Mouse (Mus musculus): Measurements from ENCODE around the gene Rapgefl1. TPM values are rescaled to one million over a fixed set of nuclear protein-coding genes. Genes with fewer than 3 reads are reported as not detected.

Rapgefl1 gene
- polyA plus RNA-seq, 1 experiment: 3.5 TPM

DNA sequence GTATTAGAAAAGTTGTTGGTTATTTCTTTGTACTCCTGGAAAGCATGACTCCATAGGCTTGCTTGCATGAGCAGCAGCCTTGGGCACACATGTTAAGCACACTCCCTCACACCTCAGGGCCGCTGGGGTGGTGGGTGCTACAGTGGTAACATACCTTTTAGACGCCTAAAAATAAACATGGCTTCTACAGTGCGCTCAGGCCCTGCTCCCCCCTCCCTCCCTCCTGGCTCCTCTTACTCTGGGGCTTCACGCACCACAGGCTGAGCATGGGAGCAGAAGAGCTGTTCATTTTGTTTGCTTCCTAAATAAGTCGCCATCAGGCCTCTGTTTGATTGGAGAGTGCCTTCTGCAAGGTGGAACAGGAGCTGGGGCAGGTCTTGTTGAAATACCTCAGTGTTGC, 39.3 kb upstream of the Rapgefl1 start:
- Histone ChIP-seq H3K36me3 (ENCODE audit: control insufficient read depth, insufficient read depth) (peaks cover 18% of the 10 kb centered on the region), H3K4me2 (ENCODE audit: low read depth) (peak overlapping the region; percentile 95), H3ac (ENCODE audit: control insufficient read depth, insufficient read length) (peak overlapping the region; percentile 71), H3K27me3 (ENCODE audit: control insufficient read depth, insufficient read depth, insufficient read length) (no peaks in the 10 kb centered on the region), H3K79me2 (ENCODE audit: control insufficient read depth, insufficient read depth) (peaks cover 54% of the 10 kb centered on the region), H3K4me3 (peak overlapping the region; percentile 89)
- TF ChIP-seq CEBPB (IDR thresholded peaks at IDR 0.05; ENCODE audit: insufficient read depth, poor library complexity, severe bottlenecking) (no peak), REST (IDR thresholded peaks at IDR 0.05; ENCODE audit: insufficient read depth, insufficient read length) (no peak), MYOD1 (IDR thresholded peaks at IDR 0.05; ENCODE audit: control insufficient read depth in 1 of 3, insufficient read length in 2 of 3, low read depth in 2 of 3) (no peak), POLR2A (IDR thresholded peaks at IDR 0.05; ENCODE audit: insufficient read length, low read depth) (no peak), MAX (IDR thresholded peaks at IDR 0.05; ENCODE audit: low read depth) (no peak), E2F4 (IDR thresholded peaks at IDR 0.05; ENCODE audit: insufficient read depth) (no peak)

DNA sequence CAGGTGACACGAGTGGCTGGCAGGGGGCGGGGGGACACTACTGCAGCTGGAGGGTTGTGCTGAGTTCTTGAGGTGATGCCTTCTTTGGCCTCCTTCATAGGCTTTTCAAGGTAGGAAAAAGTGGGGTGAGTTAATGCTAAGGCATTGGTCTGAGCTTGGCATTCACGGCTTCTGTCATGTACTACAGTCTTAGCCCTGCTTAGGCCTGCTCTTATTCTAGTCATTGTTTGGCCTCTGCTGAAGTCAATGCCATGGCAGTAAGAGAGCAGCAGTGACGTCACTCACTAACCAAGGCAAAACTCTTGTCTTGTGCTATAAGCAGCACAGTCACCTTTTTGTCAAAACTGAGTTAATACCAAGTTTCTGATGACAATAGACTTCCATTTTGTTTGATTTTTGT, 38.7 kb upstream of the Rapgefl1 start:
- H3K4me3 ChIP-seq: peak overlapping the region; percentile 89
- H3K79me2 ChIP-seq (ENCODE audit: control insufficient read depth, insufficient read depth): peaks cover 54% of the 10 kb centered on the region
- no peaks in the 10 kb centered on the region for H3K27me3 ChIP-seq (ENCODE audit: control insufficient read depth, insufficient read depth, insufficient read length)
- H3ac ChIP-seq (ENCODE audit: control insufficient read depth, insufficient read length): no peak overlapping the region
- no peak for TF ChIP-seq SRF (IDR thresholded peaks at IDR 0.05; ENCODE audit: control insufficient read depth, insufficient read length, low read depth)
- no peak for TF ChIP-seq POLR2A (IDR thresholded peaks at IDR 0.05; ENCODE audit: insufficient read length, low read depth)
- TF ChIP-seq MAX (IDR thresholded peaks at IDR 0.05; ENCODE audit: low read depth): no peak
- TF ChIP-seq POLR2AphosphoS2 (IDR thresholded peaks at IDR 0.05; ENCODE audit: insufficient read length, low read depth): no peak
- TF ChIP-seq REST (IDR thresholded peaks at IDR 0.05; ENCODE audit: insufficient read depth, insufficient read length): no peak
- TF ChIP-seq CEBPB (IDR thresholded peaks at IDR 0.05; ENCODE audit: insufficient read depth, poor library complexity, severe bottlenecking): no peak
- no peak for TF ChIP-seq TCF12 (IDR thresholded peaks at IDR 0.05; ENCODE audit: insufficient read depth, poor library complexity, severe bottlenecking)
- no peak for TF ChIP-seq USF1 (IDR thresholded peaks at IDR 0.05; ENCODE audit: low read depth)
- no peak for TF ChIP-seq MYOG (IDR thresholded peaks at IDR 0.05; ENCODE audit: control insufficient read depth in 1 of 3, insufficient read depth in 1 of 3, insufficient read length in 2 of 3, low read depth in 2 of 3)
- no peak for TF ChIP-seq MYOD1 (IDR thresholded peaks at IDR 0.05; ENCODE audit: control insufficient read depth in 1 of 3, insufficient read length in 2 of 3, low read depth in 2 of 3)
- peaks cover 18% of the 10 kb centered on the region for H3K36me3 ChIP-seq (ENCODE audit: control insufficient read depth, insufficient read depth)
- peak overlapping the region; percentile 95 for H3K4me2 ChIP-seq (ENCODE audit: low read depth)

DNA sequence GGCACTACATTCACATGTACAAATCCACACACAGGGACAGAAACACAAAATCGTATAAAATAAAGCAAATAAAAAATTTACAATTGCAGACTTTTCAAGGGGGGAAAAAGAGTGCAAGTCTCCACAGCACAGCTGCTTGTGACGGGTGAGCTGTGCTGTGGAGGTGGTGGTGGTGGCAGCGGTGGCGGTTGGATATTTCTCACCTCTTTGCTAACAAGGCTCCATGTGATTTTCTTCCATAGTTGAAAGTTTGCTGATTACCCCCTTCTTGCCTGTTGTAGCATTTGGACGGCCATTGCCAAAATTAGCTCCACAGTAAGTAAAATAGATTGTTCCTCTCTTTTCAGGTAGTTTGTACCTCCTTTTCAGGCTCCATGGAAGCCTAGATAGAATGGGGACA, 32.0 kb upstream of the Rapgefl1 start, which contains the start of gene Casc3:
Casc3 (plus strand) TSS at position 301 of the 400 bp plus-strand sequence.
- no peak within 1 kb of the TSS for H3ac ChIP-seq (ENCODE audit: control insufficient read depth, insufficient read length)
- peaks cover 19% of the 10 kb centered on the region for H3K79me2 ChIP-seq (ENCODE audit: control insufficient read depth, insufficient read depth)
- peaks cover 56% of the 10 kb centered on the region for H3K36me3 ChIP-seq (ENCODE audit: control insufficient read depth, insufficient read depth)
- H3K27me3 ChIP-seq (ENCODE audit: control insufficient read depth, insufficient read depth, insufficient read length): no peaks in the 10 kb centered on the region
- H3K4me2 ChIP-seq (ENCODE audit: low read depth): no peak within 1 kb of the TSS
- H3K4me3 ChIP-seq: no peak within 1 kb of the TSS
- no peak for TF ChIP-seq E2F4 (IDR thresholded peaks at IDR 0.05; ENCODE audit: insufficient read depth)
- TF ChIP-seq USF1 (IDR thresholded peaks at IDR 0.05; ENCODE audit: low read depth): no peak
- TF ChIP-seq MYOD1 (IDR thresholded peaks at IDR 0.05; ENCODE audit: control insufficient read depth in 1 of 3, insufficient read length in 2 of 3, low read depth in 2 of 3): no peak
- TF ChIP-seq REST (IDR thresholded peaks at IDR 0.05; ENCODE audit: insufficient read depth, insufficient read length): no peak
- no peak for TF ChIP-seq TCF3 (IDR thresholded peaks at IDR 0.05; ENCODE audit: insufficient read length, low read depth)
- no peak for TF ChIP-seq MAX (IDR thresholded peaks at IDR 0.05; ENCODE audit: low read depth)
- no peak for TF ChIP-seq SRF (IDR thresholded peaks at IDR 0.05; ENCODE audit: control insufficient read depth, insufficient read length, low read depth)
- no peak for TF ChIP-seq MYOG (IDR thresholded peaks at IDR 0.05; ENCODE audit: control insufficient read depth in 1 of 3, insufficient read depth in 1 of 3, insufficient read length in 2 of 3, low read depth in 2 of 3)
- no peak for TF ChIP-seq POLR2AphosphoS2 (IDR thresholded peaks at IDR 0.05; ENCODE audit: insufficient read length, low read depth)
- TF ChIP-seq POLR2A (IDR thresholded peaks at IDR 0.05; ENCODE audit: insufficient read length, low read depth): no peak
- no peak for TF ChIP-seq TCF12 (IDR thresholded peaks at IDR 0.05; ENCODE audit: insufficient read depth, poor library complexity, severe bottlenecking)
- TF ChIP-seq CEBPB (IDR thresholded peaks at IDR 0.05; ENCODE audit: insufficient read depth, poor library complexity, severe bottlenecking): no peak

DNA sequence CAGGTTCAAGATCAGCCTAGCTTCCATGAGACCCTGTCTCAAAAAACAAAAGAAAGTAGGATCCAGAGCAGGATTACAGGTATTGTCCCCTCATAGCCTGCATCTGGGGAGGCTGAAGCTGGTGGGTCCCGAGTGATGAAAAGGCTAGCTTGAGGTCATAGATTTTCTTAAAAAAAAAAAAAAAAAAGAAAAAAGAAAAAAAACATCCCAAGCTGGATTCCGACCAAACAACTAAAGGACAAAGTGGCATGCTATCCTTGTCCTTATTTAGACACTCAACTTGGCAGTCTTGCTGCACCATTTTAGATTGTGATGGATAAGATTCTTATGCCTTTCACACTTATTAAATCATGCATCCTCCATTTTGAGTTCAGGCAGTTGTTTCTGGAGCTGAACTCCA, 28.2 kb upstream of the Rapgefl1 start:
- H3K27me3 ChIP-seq (ENCODE audit: control insufficient read depth, insufficient read depth, insufficient read length): no peaks in the 10 kb centered on the region
- H3K4me3 ChIP-seq: peak overlapping the region; percentile 65
- H3K36me3 ChIP-seq (ENCODE audit: control insufficient read depth, insufficient read depth): peaks cover 42% of the 10 kb centered on the region
- TF ChIP-seq TCF12 (IDR thresholded peaks at IDR 0.05; ENCODE audit: insufficient read depth, poor library complexity, severe bottlenecking) (no peak), CEBPB (IDR thresholded peaks at IDR 0.05; ENCODE audit: insufficient read depth, poor library complexity, severe bottlenecking) (no peak), MAX (IDR thresholded peaks at IDR 0.05; ENCODE audit: low read depth) (no peak), E2F4 (IDR thresholded peaks at IDR 0.05; ENCODE audit: insufficient read depth) (no peak), MYOG (IDR thresholded peaks at IDR 0.05; ENCODE audit: control insufficient read depth in 1 of 3, insufficient read depth in 1 of 3, insufficient read length in 2 of 3, low read depth in 2 of 3) (no peak), USF1 (IDR thresholded peaks at IDR 0.05; ENCODE audit: low read depth) (no peak), POLR2A (IDR thresholded peaks at IDR 0.05; ENCODE audit: insufficient read length, low read depth) (no peak), TCF3 (IDR thresholded peaks at IDR 0.05; ENCODE audit: insufficient read length, low read depth) (no peak), SRF (IDR thresholded peaks at IDR 0.05; ENCODE audit: control insufficient read depth, insufficient read length, low read depth) (no peak), MYOD1 (IDR thresholded peaks at IDR 0.05; ENCODE audit: control insufficient read depth in 1 of 3, insufficient read length in 2 of 3, low read depth in 2 of 3) (no peak), POLR2AphosphoS2 (IDR thresholded peaks at IDR 0.05; ENCODE audit: insufficient read length, low read depth) (no peak)
- H3ac ChIP-seq (ENCODE audit: control insufficient read depth, insufficient read length): no peak overlapping the region
- H3K79me2 ChIP-seq (ENCODE audit: control insufficient read depth, insufficient read depth): peaks cover 34% of the 10 kb centered on the region
- peak overlapping the region; percentile 86 for H3K4me2 ChIP-seq (ENCODE audit: low read depth)
